Mouse (Mus musculus) MEL (cell line): ENCODE measurements around the gene Gm15294.

ENCODE experiments used
- CHD1 ChIP-seq: IDR thresholded peaks from 2 replicates; pipeline ENCODE4 v1.6.1; 2012; ENCODE audit warnings: low read depth, mild to moderate bottlenecking, inconsistent platforms, low read length, improper control_type of control experiment
- CTCF ChIP-seq, 3 experiments: IDR thresholded peaks in 2 of 3; conservative IDR thresholded peaks in 1 of 3; 2 replicates each; pipeline ENCODE4 v1.5.1; 2011 to 2012; ENCODE audit warnings: low read length in 3 of 3, low read depth in 2 of 3, mild to moderate bottlenecking in 2 of 3, improper control_type of control experiment in 1 of 3, inconsistent platforms in 1 of 3, mixed read lengths in 1 of 3, moderate library complexity in 1 of 3; ENCODE audit not compliant: control insufficient read depth in 1 of 3, insufficient read depth in 1 of 3, poor library complexity in 1 of 3, severe bottlenecking in 1 of 3
- E2F4 ChIP-seq: IDR thresholded peaks from 2 replicates; pipeline ENCODE4 v1.6.1; 2011; ENCODE audit warnings: low read depth, low read length, improper control_type of control experiment, borderline replicate concordance
- EP300 ChIP-seq, 2 experiments: IDR thresholded peaks; 2 replicates each; pipeline ENCODE4 v1.6.1; 2011; ENCODE audit warnings: improper control_type of control experiment in 2 of 2, low read length in 2 of 2, low read depth in 1 of 2, mild to moderate bottlenecking in 1 of 2
- GATA1 ChIP-seq: IDR thresholded peaks from 2 replicates; pipeline ENCODE4 v1.6.1; 2011; ENCODE audit warnings: low read depth, low read length, improper control_type of control experiment
- HCFC1 ChIP-seq: IDR thresholded peaks from 2 replicates; pipeline ENCODE4 v1.6.1; 2012; ENCODE audit warnings: low read depth, mild to moderate bottlenecking, inconsistent platforms, low read length, improper control_type of control experiment, moderate library complexity
- MAZ ChIP-seq: IDR thresholded peaks from 2 replicates; pipeline ENCODE4 v1.6.1; 2012; ENCODE audit warnings: low read depth, mild to moderate bottlenecking, inconsistent platforms, low read length, improper control_type of control experiment
- NELFE ChIP-seq: IDR thresholded peaks from 2 replicates; pipeline ENCODE4 v1.6.1; 2011; ENCODE audit warnings: low read depth, low read length, improper control_type of control experiment
- POLR2A ChIP-seq, 2 experiments: IDR thresholded peaks; 2 replicates each; pipeline ENCODE4 v1.6.1; 2011 to 2012; ENCODE audit warnings: low read length in 2 of 2, mild to moderate bottlenecking in 2 of 2, control low read depth in 1 of 2, improper control_type of control experiment in 1 of 2, low read depth in 1 of 2, moderate library complexity in 1 of 2; ENCODE audit not compliant: control insufficient read depth in 1 of 2, insufficient read depth in 1 of 2, poor library complexity in 1 of 2
- POLR2AphosphoS5 ChIP-seq: IDR thresholded peaks from 2 replicates; pipeline ENCODE4 v1.6.1; 2012; ENCODE audit warnings: low read depth, borderline replicate concordance, mild to moderate bottlenecking, inconsistent platforms, low read length, moderate library complexity, mixed read lengths
- TBP ChIP-seq: IDR thresholded peaks from 2 replicates; pipeline ENCODE4 v1.8.0; 2011; ENCODE audit warnings: low read depth, low read length, improper control_type of control experiment
- UBTF ChIP-seq: IDR thresholded peaks from 2 replicates; pipeline ENCODE4 v1.6.1; 2012; ENCODE audit warnings: low read depth, mild to moderate bottlenecking, inconsistent platforms, low read length, improper control_type of control experiment, moderate library complexity, borderline replicate concordance; ENCODE audit not compliant: insufficient read depth
- ZC3H11A ChIP-seq: IDR thresholded peaks from 2 replicates; pipeline ENCODE4 v1.6.1; 2012; ENCODE audit warnings: low read depth, mild to moderate bottlenecking, inconsistent platforms, low read length, improper control_type of control experiment
- ZKSCAN1 ChIP-seq: IDR thresholded peaks from 2 replicates; pipeline ENCODE4 v1.6.1; 2012; ENCODE audit warnings: low read depth, mild to moderate bottlenecking, inconsistent platforms, low read length, improper control_type of control experiment, moderate library complexity

DNA sequence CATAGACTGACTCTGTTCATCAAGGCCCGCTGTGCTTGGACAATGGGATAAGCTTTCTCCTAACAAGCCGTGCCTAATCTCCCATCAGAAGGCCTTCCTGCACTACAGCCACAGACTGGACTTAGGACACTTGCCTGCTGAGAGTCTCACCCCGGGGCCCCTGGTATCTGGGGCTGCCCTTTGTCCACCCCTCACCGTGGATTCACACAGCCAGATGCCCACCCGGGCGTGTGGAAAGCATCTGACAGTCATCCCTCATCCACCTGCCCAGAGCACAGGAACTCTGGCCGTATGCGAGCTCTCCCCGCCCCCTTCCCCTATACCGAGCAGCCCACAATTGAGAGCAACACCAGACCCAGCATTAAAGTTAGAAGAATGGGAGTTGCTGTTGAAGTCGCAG lies 1.0 kb downstream of the Gm15294 start:
- TF ChIP-seq NELFE (no peak), CTCF (IDR thresholded peaks at IDR 0.05 in 2 of 3, conservative IDR thresholded peaks at IDR 0.05 in 1 of 3; ENCODE audit: control insufficient read depth in 1 of 3, insufficient read depth in 1 of 3, low read depth in 2 of 3, low read length in 3 of 3, poor library complexity in 1 of 3, severe bottlenecking in 1 of 3) (no peak), ZKSCAN1 (no peak), E2F4 (no peak), POLR2A (IDR thresholded peaks at IDR 0.05; ENCODE audit: control insufficient read depth in 1 of 2, insufficient read depth in 1 of 2, low read depth in 1 of 2, low read length in 2 of 2, poor library complexity in 1 of 2) (no peak), ZC3H11A (no peak), CHD1 (no peak), EP300 (IDR thresholded peaks at IDR 0.05; ENCODE audit: low read depth in 1 of 2, low read length in 2 of 2) (no peak), GATA1 (no peak), TBP (no peak), POLR2AphosphoS5 (no peak), MAZ (no peak), HCFC1 (no peak), UBTF (no peak)
